Mouse (Mus musculus) hindbrain, embryonic 10.5 days (tissue): ENCODE results near the gene Med31. TPM values are rescaled to one million over a fixed set of nuclear protein-coding genes. Genes with fewer than 3 reads are reported as not detected.

Source experiments
- DNase-seq: peaks from one replicate; pipeline ENCODE4 v3.0.0-alpha.2; 2017; ENCODE audit warnings: low spot score
- H3K27ac ChIP-seq: fragments of 300-500 bp; sonication (generic); 2 replicates; pipeline ENCODE4 v1.5.1; 2016; ENCODE audit warnings: mild to moderate bottlenecking, moderate library complexity
- H3K27me3 ChIP-seq: fragments of 300-500 bp; sonication (generic); 2 replicates; pipeline ENCODE4 v1.6.1; 2016; ENCODE audit warnings: mild to moderate bottlenecking; ENCODE audit not compliant: poor library complexity, insufficient read depth, severe bottlenecking
- H3K36me3 ChIP-seq: fragments of 300-500 bp; sonication (generic); 2 replicates; pipeline ENCODE4 v1.6.1; 2016; ENCODE audit warnings: mild to moderate bottlenecking, moderate library complexity
- H3K4me1 ChIP-seq: fragments of 300-500 bp; sonication (generic); replicated peaks from 2 replicates; pipeline ENCODE4 v1.6.1; 2016; ENCODE audit warnings: mild to moderate bottlenecking
- H3K4me3 ChIP-seq: fragments of 300-500 bp; sonication (generic); 2 replicates; pipeline ENCODE4 v1.5.1; 2016; ENCODE audit warnings: mild to moderate bottlenecking, moderate library complexity
- H3K9me3 ChIP-seq: fragments of 300-500 bp; sonication (generic); 2 replicates; pipeline ENCODE4 v1.6.1; 2016; ENCODE audit warnings: mild to moderate bottlenecking, moderate library complexity
- WGBS: fragments of 180-500 bp; shearing (Covaris S2); methylation state at CpG from one replicate; pipeline ENCODE4 v1.1.7; 2016; 5-methylcytosine and 5-hydroxymethylcytosine counted together
- polyA plus RNA-seq: library from polyadenylated mRNA; unstranded; fragments of >200 nt; fragmentation: Nextera tagmentation; extraction: Ambion mirVana; gene quantifications from 2 replicates; pipeline ENCODE4 v1.2.1, GENCODE M21; 2016

Gene Med31
- polyA plus RNA-seq, 1 experiment from 2014 or later, result 57.2 TPM

DNA sequence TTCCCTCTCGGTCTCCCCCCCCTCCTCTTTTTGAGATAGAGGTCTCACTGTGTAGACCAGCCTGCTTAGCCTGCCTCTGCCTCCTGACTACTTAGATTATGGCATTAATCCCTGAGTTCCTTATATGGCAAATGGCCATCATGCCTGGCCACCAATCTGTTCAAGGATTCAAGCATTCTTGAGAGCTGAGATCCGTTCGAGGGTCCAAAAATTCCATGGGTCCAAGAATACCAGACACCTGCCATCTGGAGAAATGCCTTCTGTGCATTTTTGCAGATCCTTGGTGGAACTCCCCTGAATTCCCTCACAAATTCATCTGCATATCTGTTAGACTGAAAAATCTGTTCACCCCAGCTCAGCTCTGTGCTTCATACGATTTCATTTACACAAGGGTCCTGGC, 8.0 kb upstream of the Med31 start:
- 87% methylated on average over 4 of the region's 4 CpGs for WGBS
- Histone ChIP-seq H3K27ac (no peak overlapping the region), H3K27me3 (0 out of 2 replicates have a peak, but pooled peaks cover 1% of the 10 kb centered on the region), H3K4me1 (peaks cover 12% of the 10 kb centered on the region), H3K36me3 (no peaks in the 10 kb centered on the region), H3K4me3 (no peak overlapping the region), H3K9me3 (no peaks in the 10 kb centered on the region)
- DNase-seq, result no peak

DNA sequence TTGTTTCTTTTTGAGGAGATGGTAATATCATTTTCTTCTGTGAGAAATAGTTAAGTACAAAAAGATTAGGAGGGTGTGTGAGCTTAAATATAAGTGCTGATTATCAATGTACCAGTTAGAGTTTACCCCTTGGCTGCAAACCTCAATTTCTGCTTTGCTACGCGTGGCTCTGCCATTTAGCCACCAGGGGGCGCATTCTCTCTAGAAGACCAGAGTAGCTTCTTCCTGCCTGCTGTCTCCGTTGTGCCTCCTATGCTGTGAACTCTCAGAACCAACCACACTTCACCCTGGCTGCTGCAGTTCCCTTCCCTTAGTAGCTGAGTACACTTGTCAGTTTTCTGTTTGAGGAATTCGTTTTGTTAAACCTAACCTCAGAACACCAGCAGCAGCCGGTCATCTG, 5.9 kb upstream of the Med31 start:
- H3K36me3 ChIP-seq, result no peaks in the 10 kb centered on the region
- no peak overlapping the region for H3K4me3 ChIP-seq
- peaks cover 15% of the 10 kb centered on the region for H3K4me1 ChIP-seq
- 15% methylated on average over 6 of the region's 6 CpGs for WGBS
- no peak overlapping the region for H3K27ac ChIP-seq
- no peaks in the 10 kb centered on the region for H3K27me3 ChIP-seq
- DNase-seq, result peak; percentile 74
- no peaks in the 10 kb centered on the region for H3K9me3 ChIP-seq

DNA sequence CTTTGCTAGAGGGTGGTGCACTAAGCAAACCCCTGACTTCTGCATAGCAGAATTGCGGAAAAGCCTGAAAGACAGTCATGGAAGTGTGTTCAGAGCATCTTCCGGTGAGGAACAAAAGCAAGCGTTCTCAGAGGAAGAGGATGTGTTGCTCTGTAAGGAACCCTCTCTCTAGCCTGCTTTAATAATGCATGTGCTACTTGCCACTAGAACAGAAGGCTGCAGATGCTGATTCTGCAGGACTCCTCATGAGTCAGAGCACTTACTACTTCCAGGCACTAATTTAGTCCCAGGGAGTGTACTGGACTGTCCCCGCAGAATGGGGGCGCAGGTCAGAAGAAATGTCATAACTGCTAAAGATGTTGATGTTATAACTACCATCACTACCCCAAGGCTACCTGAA, 1.7 kb upstream of the Med31 start:
- 86% methylated on average over 5 of the region's 5 CpGs for WGBS
- peaks cover 27% of the 10 kb centered on the region for H3K4me1 ChIP-seq
- no peak for DNase-seq
- no peak overlapping the region for H3K27ac ChIP-seq
- no peaks in the 10 kb centered on the region for H3K9me3 ChIP-seq
- peaks cover 9% of the 10 kb centered on the region for H3K36me3 ChIP-seq
- no peaks in the 10 kb centered on the region for H3K27me3 ChIP-seq
- no peak overlapping the region for H3K4me3 ChIP-seq

DNA sequence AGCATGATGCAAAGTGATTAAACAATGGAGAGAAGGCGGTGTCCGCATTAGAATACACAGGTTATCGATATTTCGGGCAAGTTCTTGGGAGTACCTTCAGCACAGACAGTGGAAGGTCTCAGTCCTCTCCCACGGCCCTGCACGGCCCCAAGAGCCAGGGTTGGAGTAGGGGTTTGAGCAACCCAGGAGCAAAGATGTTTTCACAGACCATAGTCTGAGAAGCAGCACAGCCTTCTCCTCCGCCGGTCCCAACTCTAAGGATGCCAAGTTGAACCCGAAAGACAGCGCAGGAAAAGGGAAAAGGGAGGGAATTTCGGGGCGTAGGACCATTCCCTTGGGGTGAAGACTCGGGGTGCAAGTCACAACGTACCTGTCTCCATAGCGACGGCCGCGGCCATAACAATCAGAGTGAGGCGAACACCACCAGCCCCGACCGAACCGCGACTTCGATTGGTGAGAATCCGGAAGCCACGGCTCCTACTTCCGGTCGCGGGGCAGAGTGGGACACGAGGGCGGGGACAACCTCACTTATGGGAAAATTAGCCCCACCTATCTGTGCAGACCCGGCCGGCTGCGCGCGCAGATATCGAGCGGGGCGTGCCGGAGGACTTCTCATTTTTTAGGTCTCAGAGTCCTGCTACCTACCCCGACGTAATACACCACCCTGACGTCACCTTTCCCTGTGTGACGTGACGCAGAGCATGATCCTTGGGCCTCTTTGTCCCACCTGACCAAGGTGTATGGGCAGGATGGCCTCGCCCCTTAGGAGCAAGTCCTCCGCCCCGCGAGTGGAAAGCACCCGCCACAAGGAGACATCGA, 592 bp downstream of the Med31 start:
- WGBS, result 1% methylated on average over 51 of the region's 51 CpGs
- peak overlapping the region; percentile 77 for H3K4me3 ChIP-seq
- no peaks in the 10 kb centered on the region for H3K9me3 ChIP-seq
- H3K36me3 ChIP-seq, result peaks cover 32% of the 10 kb centered on the region
- peak overlapping the region; percentile 91 for H3K27ac ChIP-seq
- H3K27me3 ChIP-seq, result no peaks in the 10 kb centered on the region
- DNase-seq, result peak; percentile 99
- peaks cover 27% of the 10 kb centered on the region for H3K4me1 ChIP-seq

DNA sequence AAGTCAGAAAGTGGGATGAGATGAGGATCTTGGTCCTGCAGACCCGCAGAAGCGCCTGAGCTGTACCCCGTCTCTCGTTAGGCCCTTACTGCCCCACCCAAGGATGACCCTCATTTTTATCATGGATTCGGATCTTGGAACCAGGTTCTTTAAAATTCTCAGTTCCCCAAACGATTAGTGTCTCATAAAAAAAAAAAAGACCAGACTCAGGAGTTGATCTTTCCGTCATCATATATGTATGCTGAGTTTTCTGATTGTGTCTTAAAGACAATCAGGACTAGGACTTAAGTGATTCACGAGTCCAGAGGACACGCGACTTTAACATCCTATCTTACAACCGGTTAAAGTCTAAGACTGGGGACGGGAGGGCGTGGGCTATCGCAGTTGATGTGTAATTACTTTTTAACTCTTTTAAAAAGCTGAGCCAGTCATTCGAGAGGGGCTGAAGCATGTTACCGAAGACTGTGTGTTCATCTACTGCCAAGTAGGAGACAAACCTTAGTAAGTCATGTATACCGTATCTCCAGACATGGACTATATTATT, 7.5 kb downstream of the Med31 start:
- WGBS, result 23% methylated on average over 17 of the region's 17 CpGs
- Histone ChIP-seq H3K4me3 (peak overlapping the region; percentile 95), H3K4me1 (peaks cover 35% of the 10 kb centered on the region), H3K27me3 (no peaks in the 10 kb centered on the region), H3K27ac (peak overlapping the region; percentile 92), H3K9me3 (no peaks in the 10 kb centered on the region), H3K36me3 (peaks cover 49% of the 10 kb centered on the region)
- no peak for DNase-seq

DNA sequence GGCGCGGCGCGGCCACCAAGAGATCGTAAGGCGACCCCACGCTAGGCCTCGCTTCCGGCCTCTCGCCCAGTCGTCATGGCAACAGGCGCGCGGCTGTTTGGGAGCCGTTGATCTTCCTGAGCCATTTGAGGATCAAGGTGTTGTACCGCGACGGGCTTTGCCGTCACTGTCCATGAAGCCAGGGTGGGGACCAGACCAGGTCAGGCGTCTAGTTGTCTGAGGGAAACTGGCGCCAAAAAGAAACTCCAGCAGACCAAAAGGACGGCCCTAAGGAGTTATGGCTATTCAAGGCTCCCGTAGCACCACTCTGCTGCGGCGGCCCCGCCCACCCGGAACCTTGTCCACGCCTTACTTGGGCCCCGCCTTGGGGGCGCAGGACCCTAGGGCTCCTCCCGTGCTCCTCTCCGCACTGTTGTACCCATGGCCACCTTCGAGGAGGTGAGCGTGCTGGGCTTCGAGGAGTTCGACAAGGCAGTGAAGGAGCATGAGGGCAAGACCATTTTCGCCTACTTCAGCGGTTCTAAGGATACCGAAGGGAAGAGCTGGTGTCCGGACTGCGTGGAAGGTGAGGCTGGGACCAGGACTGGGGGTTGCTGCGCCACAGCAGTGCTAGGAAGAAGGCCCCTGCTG, 8.1 kb downstream of the Med31 start, which contains the start of the genes 4933427D14Rik and Txndc17:
TSS of gene 4933427D14Rik (minus strand) at position 256 of the 630 bp plus-strand sequence.
TSS of gene Txndc17 (plus strand) at position 344 of the 630 bp plus-strand sequence.
- peak; percentile 89 for DNase-seq
- H3K27me3 ChIP-seq, result no peaks in the 10 kb centered on the region
- H3K36me3 ChIP-seq, result peaks cover 44% of the 10 kb centered on the region
- no peaks in the 10 kb centered on the region for H3K9me3 ChIP-seq
- H3K4me3 ChIP-seq, result peak within 1 kb of the TSS; percentile 95
- H3K4me1 ChIP-seq, result peaks cover 35% of the 10 kb centered on the region
- H3K27ac ChIP-seq, result peak within 1 kb of the TSS; percentile 92
- WGBS, result under 1% methylated on average over 42 of the region's 42 CpGs

DNA sequence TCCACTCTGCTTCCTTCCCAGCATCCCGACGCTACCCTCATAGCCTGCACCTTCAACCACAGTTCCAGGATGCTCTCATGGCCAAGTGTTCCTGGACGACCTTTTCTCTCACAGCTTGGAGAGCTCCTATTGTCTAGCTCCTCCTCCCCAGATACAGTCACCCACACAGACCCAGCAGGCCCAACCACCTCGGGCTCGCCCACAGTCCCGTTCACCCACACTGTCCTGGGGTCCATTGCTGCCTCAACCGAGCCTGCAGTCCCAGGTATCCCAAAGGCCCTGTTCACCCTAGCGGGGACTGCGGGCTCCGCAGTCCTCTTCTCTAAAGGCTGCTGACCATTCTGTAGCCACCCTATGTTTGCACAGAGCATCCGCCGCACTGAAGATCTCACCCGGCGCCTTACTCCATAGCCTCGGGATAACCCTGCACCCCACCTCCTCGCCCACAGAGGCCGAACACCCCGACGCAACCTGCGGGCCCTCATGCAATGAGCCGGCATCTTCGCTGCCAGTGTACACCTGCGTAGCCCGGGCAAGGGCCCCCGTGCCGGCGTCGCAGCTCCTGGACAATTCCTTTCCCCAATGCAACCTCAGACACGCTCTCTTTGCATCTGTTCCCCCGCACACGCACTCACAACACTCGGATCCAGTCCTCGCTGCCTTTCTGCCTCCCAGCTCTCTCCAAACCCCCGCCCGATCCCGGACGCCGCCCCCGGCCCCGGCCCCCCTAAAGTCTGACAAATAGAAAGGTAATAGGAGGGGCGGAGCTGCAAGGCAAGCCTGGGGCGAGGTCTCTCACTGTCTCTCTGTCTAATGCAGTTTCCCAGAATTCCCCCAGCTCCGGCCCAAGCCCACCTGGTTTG, 8.8 kb downstream of the Med31 start, which contains the start of gene Gm43951:
TSS of gene Gm43951 (minus strand) at position 500 of the 863 bp plus-strand sequence.
- Histone ChIP-seq H3K36me3 (peaks cover 44% of the 10 kb centered on the region), H3K4me1 (peaks cover 35% of the 10 kb centered on the region), H3K27me3 (no peaks in the 10 kb centered on the region), H3K27ac (peak within 1 kb of the TSS; percentile 92), H3K4me3 (peak within 1 kb of the TSS; percentile 95), H3K9me3 (no peaks in the 10 kb centered on the region)
- WGBS, result under 1% methylated on average over 43 of the region's 43 CpGs
- peak; percentile 58 for DNase-seq

DNA sequence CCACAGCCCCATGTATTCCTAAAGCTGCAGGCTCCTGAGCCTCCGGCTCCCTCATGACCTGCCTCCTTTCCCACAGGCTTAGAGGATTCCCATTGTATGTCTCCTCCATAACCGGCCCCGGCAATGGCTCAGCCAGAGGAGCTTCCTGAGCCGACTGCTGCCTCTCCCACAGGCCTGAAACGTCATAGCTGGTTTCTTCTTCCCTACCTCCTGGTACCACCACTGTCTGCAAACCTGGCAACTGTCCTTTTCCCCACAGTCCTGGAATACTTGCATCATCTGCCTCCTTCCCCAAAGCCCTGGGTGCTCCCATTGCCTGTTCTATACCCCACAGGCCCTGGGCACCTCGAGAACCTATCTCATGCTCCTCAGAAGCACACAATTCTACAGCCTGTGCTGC, 10.1 kb downstream of the Med31 start:
- DNase-seq, result no peak
- Histone ChIP-seq H3K27ac (no peak overlapping the region), H3K27me3 (no peaks in the 10 kb centered on the region), H3K4me1 (peaks cover 35% of the 10 kb centered on the region), H3K36me3 (peaks cover 43% of the 10 kb centered on the region), H3K4me3 (peak overlapping the region; percentile 95), H3K9me3 (no peaks in the 10 kb centered on the region)
- 78% methylated on average over 6 of the region's 6 CpGs for WGBS

DNA sequence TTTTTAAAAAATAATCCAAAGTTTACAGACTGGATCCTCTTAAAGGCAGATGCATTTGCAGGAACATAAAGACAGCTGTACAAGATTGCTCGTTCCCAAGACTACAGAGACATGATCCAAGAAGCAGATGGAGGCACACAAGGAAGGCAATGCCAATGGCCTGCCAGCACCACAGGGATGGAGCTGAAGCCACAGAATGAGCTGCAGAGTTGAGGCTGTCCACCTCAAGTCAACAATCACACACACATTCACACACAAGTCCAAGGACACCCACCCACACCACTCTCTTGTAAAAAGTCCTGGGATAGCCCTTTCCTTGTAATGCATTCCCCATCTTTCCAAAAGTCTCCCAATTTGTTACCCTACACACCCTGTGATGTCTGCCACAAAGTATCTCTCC, 12.0 kb downstream of the Med31 start:
- Histone ChIP-seq H3K4me3 (no peak overlapping the region), H3K9me3 (no peaks in the 10 kb centered on the region), H3K36me3 (peaks cover 46% of the 10 kb centered on the region), H3K27me3 (no peaks in the 10 kb centered on the region), H3K4me1 (peaks cover 35% of the 10 kb centered on the region), H3K27ac (no peak overlapping the region)
- WGBS, result 84% methylated on average over 1 of the region's 1 CpGs
- no peak for DNase-seq

DNA sequence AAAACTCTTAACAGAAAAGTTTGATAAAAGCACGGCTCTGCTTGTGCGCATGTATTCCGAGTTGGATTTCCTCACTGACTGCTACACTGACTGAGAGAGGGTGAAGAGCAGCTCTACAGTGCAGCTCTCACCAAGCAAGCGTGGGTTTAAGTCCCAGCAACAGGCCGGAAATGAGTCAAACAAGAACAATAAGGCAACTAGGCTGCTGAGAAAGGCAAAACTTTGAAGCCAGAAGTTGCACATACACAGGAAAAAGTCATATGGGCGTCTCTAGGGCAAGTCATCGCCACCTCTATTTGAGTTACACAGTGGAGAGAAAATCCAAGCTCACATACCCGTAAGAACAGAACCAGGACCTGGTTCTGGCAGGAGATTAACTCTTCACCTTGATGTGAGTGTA, 18.9 kb downstream of the Med31 start:
- no peaks in the 10 kb centered on the region for H3K27me3 ChIP-seq
- H3K27ac ChIP-seq, result no peak overlapping the region
- no peak overlapping the region for H3K4me3 ChIP-seq
- H3K36me3 ChIP-seq, result peaks cover 92% of the 10 kb centered on the region
- no peak for DNase-seq
- 89% methylated on average over 8 of the region's 8 CpGs for WGBS
- no peaks in the 10 kb centered on the region for H3K9me3 ChIP-seq
- no peaks in the 10 kb centered on the region for H3K4me1 ChIP-seq

DNA sequence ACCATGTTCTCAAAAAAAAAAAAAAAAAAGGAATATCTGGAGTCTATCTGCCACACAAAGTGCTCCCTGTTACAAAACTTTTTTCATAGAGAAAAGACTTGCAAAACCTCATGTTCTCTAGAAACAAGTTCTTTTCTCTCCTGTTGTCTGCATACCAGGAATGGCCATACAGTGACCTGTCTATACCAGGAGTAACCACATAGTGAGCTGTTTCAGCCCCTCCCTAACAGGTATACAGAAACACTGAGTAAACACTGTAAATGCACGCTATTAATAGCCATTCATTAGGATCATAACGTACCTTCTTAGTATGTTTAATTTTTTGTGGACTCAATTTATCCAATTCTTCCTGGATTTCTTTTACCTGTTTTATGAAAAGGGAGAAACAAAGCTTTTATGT, 21.1 kb downstream of the Med31 start:
- WGBS, result 91% methylated on average over 2 of the region's 2 CpGs
- Histone ChIP-seq H3K36me3 (peaks cover 93% of the 10 kb centered on the region), H3K4me1 (no peaks in the 10 kb centered on the region), H3K9me3 (no peaks in the 10 kb centered on the region), H3K27ac (no peak overlapping the region), H3K4me3 (no peak overlapping the region), H3K27me3 (no peaks in the 10 kb centered on the region)
- no peak for DNase-seq

DNA sequence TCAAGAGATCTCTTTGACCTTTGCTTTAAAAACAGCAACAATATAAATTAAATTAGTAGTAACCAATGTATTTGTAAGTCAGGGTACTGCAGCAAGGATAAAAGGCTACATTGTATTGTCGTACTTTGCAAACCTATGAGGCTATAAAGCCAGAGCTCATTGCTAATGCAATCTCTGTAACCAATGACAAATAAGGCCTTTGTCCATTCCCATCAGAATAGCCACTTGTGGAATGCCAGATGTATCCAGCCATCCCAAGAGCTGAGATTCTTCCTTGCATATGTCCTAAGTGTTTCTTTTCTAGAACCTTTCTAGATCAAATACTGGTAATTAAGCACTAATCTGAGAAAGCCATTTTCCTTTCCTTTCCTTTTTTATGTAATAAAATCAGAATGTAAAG, 24.5 kb downstream of the Med31 start:
- H3K27me3 ChIP-seq, result no peaks in the 10 kb centered on the region
- no peak for DNase-seq
- H3K9me3 ChIP-seq, result no peaks in the 10 kb centered on the region
- no peak overlapping the region for H3K4me3 ChIP-seq
- no peaks in the 10 kb centered on the region for H3K4me1 ChIP-seq
- WGBS, result 94% methylated on average over 1 of the region's 1 CpGs
- H3K36me3 ChIP-seq, result peaks cover 94% of the 10 kb centered on the region
- H3K27ac ChIP-seq, result no peak overlapping the region
